Comparison of ENCODE assay signal across 8 mouse cellular contexts in the genomic region with DNA sequence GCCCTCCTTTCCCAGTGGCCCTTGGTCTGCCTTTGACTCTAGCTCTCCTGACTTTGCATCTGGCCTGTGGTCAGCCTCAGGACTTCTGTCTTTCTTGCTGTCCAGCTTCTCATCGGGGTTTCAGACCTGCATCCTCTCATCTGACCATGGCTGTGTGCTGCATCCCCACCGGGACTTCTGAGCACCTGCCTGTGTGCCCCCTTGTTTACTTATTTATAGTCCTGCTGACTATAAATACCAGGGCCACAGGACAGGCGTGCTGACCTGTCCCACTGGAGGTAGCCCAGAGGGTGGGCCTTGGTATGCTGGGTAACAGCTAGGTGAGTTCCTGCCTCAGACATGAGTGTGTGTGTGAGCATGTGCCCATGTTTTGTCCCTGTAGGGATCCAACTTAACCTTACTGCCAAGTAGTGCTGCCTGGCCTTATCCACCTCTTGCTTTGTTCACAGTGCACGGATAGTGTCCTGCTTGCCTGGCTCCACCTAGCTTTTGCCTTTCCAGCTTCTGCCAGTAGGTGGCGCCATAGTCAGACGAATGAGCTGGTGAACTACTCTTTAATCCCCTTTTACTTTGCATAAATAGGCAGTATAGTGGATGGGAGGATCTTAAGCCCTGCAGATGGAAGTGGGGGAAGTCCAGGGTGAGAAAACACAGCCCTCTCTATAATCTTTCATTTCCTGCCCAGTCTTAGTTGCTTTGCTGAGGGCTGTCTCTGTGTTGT. TPM values are rescaled to one million over a fixed set of nuclear protein-coding genes. Genes with fewer than 3 reads are reported as not detected.
DNase-seq lines count a peak whose midpoint lies in the region; ATAC-seq and TF ChIP-seq lines count a peak whose summit lies in the region.

No protein-coding gene starts in this region.

- no peak overlapping the region for H3K4me3 ChIP-seq in C2C12 (ENCODE audit: insufficient read depth, poor library complexity, severe bottlenecking)
- no peak overlapping the region for H3K4me3 ChIP-seq in bone marrow, adult 2 months (replicated peaks; ENCODE audit: control insufficient read depth, low read depth, low read length)
- H3K4me3 ChIP-seq in embryonic facial prominence, embryonic 15.5 days (replicated peaks), result no peak overlapping the region
- H3K4me3 ChIP-seq in heart, embryonic 10.5 days, result no peak overlapping the region
- no peak overlapping the region for H3K4me3 ChIP-seq in kidney, embryonic 15.5 days (replicated peaks)
- H3K4me3 ChIP-seq in limb, embryonic 14.5 days (replicated peaks; ENCODE audit: low read length), result no peak overlapping the region

- H3K36me3 ChIP-seq in C2C12 (ENCODE audit: control insufficient read depth, insufficient read depth), result peaks cover 34% of the 10 kb centered on the region
- H3K36me3 ChIP-seq in embryonic facial prominence, embryonic 15.5 days, result no peaks in the 10 kb centered on the region
- peaks cover 5% of the 10 kb centered on the region for H3K36me3 ChIP-seq in heart, embryonic 10.5 days
- H3K36me3 ChIP-seq in kidney, embryonic 15.5 days, result peaks cover 10% of the 10 kb centered on the region; the same call in 1 of the 2 replicates
- H3K36me3 ChIP-seq in limb, embryonic 14.5 days (ENCODE audit: control insufficient read depth, insufficient read depth, low read length), result no peaks in the 10 kb centered on the region

- no peaks in the 10 kb centered on the region for H3K4me1 ChIP-seq in bone marrow, adult 2 months (ENCODE audit: control insufficient read depth, insufficient read depth, low read length)
- H3K4me1 ChIP-seq in embryonic facial prominence, embryonic 15.5 days, result peaks cover 9% of the 10 kb centered on the region
- H3K4me1 ChIP-seq in heart, embryonic 10.5 days, result peaks cover 10% of the 10 kb centered on the region; the same call in 1 of the 2 replicates
- peaks cover 23% of the 10 kb centered on the region for H3K4me1 ChIP-seq in kidney, embryonic 15.5 days
- H3K4me1 ChIP-seq in limb, embryonic 14.5 days (ENCODE audit: control insufficient read depth, insufficient read depth, low read length), result no peaks in the 10 kb centered on the region

- no peaks in the 10 kb centered on the region for H3K27me3 ChIP-seq in C2C12 (ENCODE audit: control insufficient read depth, insufficient read depth, insufficient read length)
- H3K27me3 ChIP-seq in embryonic facial prominence, embryonic 15.5 days, result no peaks in the 10 kb centered on the region
- peaks cover 4% of the 10 kb centered on the region; the same call in 1 of the 2 replicates for H3K27me3 ChIP-seq in heart, embryonic 10.5 days (ENCODE audit: insufficient read depth, poor library complexity, severe bottlenecking)
- no peaks in the 10 kb centered on the region for H3K27me3 ChIP-seq in kidney, embryonic 15.5 days
- H3K27me3 ChIP-seq in limb, embryonic 14.5 days (ENCODE audit: control insufficient read depth, insufficient read depth, low read length), result no peaks in the 10 kb centered on the region

- ATAC-seq in embryonic facial prominence, embryonic 15.5 days (ENCODE audit: insufficient number of reproducible peaks, low FRiP score, low TSS enrichment, low read depth), result peak; percentile 41; the same call in 1 of the 2 replicates
- ATAC-seq in kidney, embryonic 15.5 days (replicated peaks; ENCODE audit: low FRiP score), result peak; percentile 71
- peak; percentile 63 for ATAC-seq in limb, embryonic 14.5 days (ENCODE audit: low FRiP score, low read depth)
- ATAC-seq in monocyte, adult 5-6 weeks (replicated peaks; ENCODE audit: insufficient number of reproducible peaks, low FRiP score, low TSS enrichment, poor library complexity, severe bottlenecking), result peak; percentile 71

- peaks cover 46% of the 10 kb centered on the region for H3K79me2 ChIP-seq in C2C12 (ENCODE audit: control insufficient read depth, insufficient read depth)

- no peak overlapping the region for H3ac ChIP-seq in C2C12 (ENCODE audit: control insufficient read depth, insufficient read length, low read depth)

- 0 out of 2 replicates have a peak overlapping the region, but pooled peaks have one; percentile 9 for H3K9ac ChIP-seq in embryonic facial prominence, embryonic 15.5 days
- H3K9ac ChIP-seq in kidney, embryonic 15.5 days, result no peak overlapping the region
- H3K9ac ChIP-seq in limb, embryonic 14.5 days (ENCODE audit: low read depth, low read length, severe bottlenecking), result no peak overlapping the region

- H3K27ac ChIP-seq in bone marrow, adult 2 months (ENCODE audit: control insufficient read depth, insufficient read depth, low read depth, low read length, poor library complexity), result no peak overlapping the region
- H3K27ac ChIP-seq in embryonic facial prominence, embryonic 15.5 days (replicated peaks), result peak overlapping the region; percentile 55; the same call in 1 of the 2 replicates
- no peak overlapping the region for H3K27ac ChIP-seq in heart, embryonic 10.5 days
- no peak overlapping the region for H3K27ac ChIP-seq in kidney, embryonic 15.5 days
- no peak overlapping the region for H3K27ac ChIP-seq in limb, embryonic 14.5 days (replicated peaks; ENCODE audit: low read depth, low read length)

- 40% methylated on average over 6 of the region's 6 CpGs for WGBS in bone marrow, adult 2 months
- WGBS in embryonic facial prominence, embryonic 15.5 days, result 33% methylated on average over 6 of the region's 6 CpGs
- WGBS in heart, embryonic 10.5 days, result 33% methylated on average over 6 of the region's 6 CpGs
- WGBS in kidney, embryonic 15.5 days, result 36% methylated on average over 6 of the region's 6 CpGs
- 27% methylated on average over 6 of the region's 6 CpGs for WGBS in limb, embryonic 14.5 days

- no peaks in the 10 kb centered on the region for H3K9me3 ChIP-seq in embryonic facial prominence, embryonic 15.5 days (replicated peaks)
- H3K9me3 ChIP-seq in heart, embryonic 10.5 days, result no peaks in the 10 kb centered on the region
- no peaks in the 10 kb centered on the region for H3K9me3 ChIP-seq in kidney, embryonic 15.5 days (replicated peaks)
- no peaks in the 10 kb centered on the region for H3K9me3 ChIP-seq in limb, embryonic 14.5 days (ENCODE audit: control insufficient read depth, low read length)

- H3K4me2 ChIP-seq in embryonic facial prominence, embryonic 15.5 days (replicated peaks), result no peak overlapping the region
- no peak overlapping the region for H3K4me2 ChIP-seq in kidney, embryonic 15.5 days
- H3K4me2 ChIP-seq in limb, embryonic 14.5 days (replicated peaks; ENCODE audit: low read depth, low read length, severe bottlenecking), result no peak overlapping the region; the same call in 1 of the 2 replicates

- TF ChIP-seq POLR2A in bone marrow, adult 2 months (IDR thresholded peaks at IDR 0.05; ENCODE audit: borderline replicate concordance, control insufficient read depth, low read depth, low read length), result no peak
- TF ChIP-seq POLR2A in limb, embryonic 14.5 days (IDR thresholded peaks at IDR 0.05; ENCODE audit: borderline replicate concordance, extremely low read depth, insufficient read depth, insufficient read length), result no peak

- H3K79me3 ChIP-seq in C2C12 (ENCODE audit: low read depth), result peaks cover 10% of the 10 kb centered on the region

- DNase-seq in heart, embryonic 10.5 days (ENCODE audit: low spot score), result peak; percentile 88
- peak; percentile 70 for DNase-seq in limb, embryonic 14.5 days (ENCODE audit: low spot score)
- peak; percentile 74 to 78 for DNase-seq in spleen, postnatal 36 days (ENCODE audit: low spot score in 2 of 2)

- peak; percentile 86 for TF ChIP-seq CTCF in C2C12 (IDR thresholded peaks at IDR 0.05; ENCODE audit: control insufficient read depth, insufficient read depth, insufficient read length)
- TF ChIP-seq CTCF in bone marrow, adult 2 months (IDR thresholded peaks at IDR 0.05; ENCODE audit: control insufficient read depth, insufficient read depth, low read length), result peak; percentile 92

TF ChIP-seq in C2C12, 6 proteins besides CTCF, POLR2A, EP300 and RAD21:
- TF ChIP-seq USF1 (IDR thresholded peaks at IDR 0.05; ENCODE audit: low read depth) (no peak), MYOD1 (IDR thresholded peaks at IDR 0.05; ENCODE audit: control insufficient read depth, insufficient read length, low read depth) (no peak), CEBPB (IDR thresholded peaks at IDR 0.05; ENCODE audit: low read depth) (no peak), MAX (IDR thresholded peaks at IDR 0.05) (no peak), MYOG (IDR thresholded peaks at IDR 0.05; ENCODE audit: control insufficient read depth, extremely low read depth, insufficient read length) (no peak), FOSL1 (IDR thresholded peaks at IDR 0.05; ENCODE audit: insufficient read depth, low read length, poor library complexity, severe bottlenecking) (no peak)
TF ChIP-seq in C2C12: peak in this region for 0.

RNA-seq across cellular contexts. Expression of gene Acot7, which starts 36.0 kb away (rescaled TPM):
- 344 TPM for polyA plus RNA-seq in C2C12 (2012; fragmentation: generic; extraction: Trizol)
- polyA plus RNA-seq in bone marrow, adult 2 months (2011; ENCODE audit: insufficient read depth, insufficient read length, low replicate concordance, missing spikeins), result 12.4 and 32.0 TPM in 2 replicates
- 65.5 and 77.0 TPM in 2 replicates for polyA plus RNA-seq in embryonic facial prominence, embryonic 15.5 days (2015; fragmentation: Nextera tagmentation; extraction: Ambion mirVana)
- polyA plus RNA-seq in heart, embryonic 10.5 days (2016; fragmentation: Nextera tagmentation; extraction: Ambion mirVana), result 43.7 and 48.9 TPM in 2 replicates
- 65.6 and 71.7 TPM in 2 replicates for polyA plus RNA-seq in kidney, embryonic 15.5 days (2015; fragmentation: Nextera tagmentation; extraction: Ambion mirVana)
- 47.7 and 50.3 TPM in 2 replicates for polyA plus RNA-seq in limb, embryonic 14.5 days (2012; rRNA removed)
- polyA plus RNA-seq in limb, embryonic 14.5 days (2014; fragmentation: Nextera tagmentation; extraction: Ambion mirVana), result 47.3 and 48.4 TPM in 2 replicates
- total RNA-seq in monocyte, adult 5-6 weeks (2017), result 18.1 to 62.4 TPM (median 30.9 TPM) in 3 replicates

RNA-seq across cellular contexts. Expression of gene Hes2, which starts 55.3 kb away (rescaled TPM):
- not detected for polyA plus RNA-seq in C2C12 (2012; fragmentation: generic; extraction: Trizol)
- not detected in 2 replicates for polyA plus RNA-seq in bone marrow, adult 2 months (2011; ENCODE audit: insufficient read depth, insufficient read length, low replicate concordance, missing spikeins)
- 1.6 and 1.9 TPM in 2 replicates for polyA plus RNA-seq in embryonic facial prominence, embryonic 15.5 days (2015; fragmentation: Nextera tagmentation; extraction: Ambion mirVana)
- polyA plus RNA-seq in heart, embryonic 10.5 days (2016; fragmentation: Nextera tagmentation; extraction: Ambion mirVana), result not detected in 2 replicates
- polyA plus RNA-seq in kidney, embryonic 15.5 days (2015; fragmentation: Nextera tagmentation; extraction: Ambion mirVana), result 0.08 and 0.17 TPM in 2 replicates
- 0.03 and 0.04 TPM in 2 replicates for polyA plus RNA-seq in limb, embryonic 14.5 days (2012; rRNA removed)
- not detected in 2 replicates for polyA plus RNA-seq in limb, embryonic 14.5 days (2014; fragmentation: Nextera tagmentation; extraction: Ambion mirVana)
- not detected in 3 replicates for total RNA-seq in monocyte, adult 5-6 weeks (2017)
